Mouse (Mus musculus): ENCODE measurements at regions not wholly inside any gene's neighbourhood (a gene's known extent, or its start where the extent isn't known, plus 50 kb on each side); places are given as distances from the start of the nearest gene placed in this dataset.
A peak's percentile ranks its signal among the peaks of the same experiment; 100 is the strongest.

DNA sequence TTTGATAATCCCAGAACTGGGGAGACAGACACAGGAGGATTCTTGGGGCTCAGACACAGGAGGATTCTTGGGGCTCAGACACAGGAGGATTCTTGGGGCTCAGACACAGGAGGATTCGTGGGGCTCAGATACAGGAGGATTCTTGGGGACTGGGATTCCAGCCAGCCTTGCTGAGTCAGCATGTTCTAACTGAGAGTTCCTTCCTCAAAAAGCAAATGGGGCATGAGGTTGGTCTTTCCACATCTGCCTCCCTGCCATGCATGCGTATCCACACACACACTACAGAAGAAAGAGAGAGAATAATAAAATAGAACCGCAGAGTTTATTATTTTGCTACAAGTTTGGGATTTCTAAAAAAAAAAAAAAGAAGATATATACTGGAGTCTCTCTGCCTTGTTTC lies 218.8 kb upstream of the Cxcr4 start:
- no peak for DNase-seq (ENCODE audit: low spot score)
- H3K36me3 ChIP-seq (ENCODE audit: control insufficient read depth, insufficient read depth, low read length): no peaks in the 10 kb centered on the region
- WGBS: 87% methylated on average over 3 of the region's 3 CpGs

DNA sequence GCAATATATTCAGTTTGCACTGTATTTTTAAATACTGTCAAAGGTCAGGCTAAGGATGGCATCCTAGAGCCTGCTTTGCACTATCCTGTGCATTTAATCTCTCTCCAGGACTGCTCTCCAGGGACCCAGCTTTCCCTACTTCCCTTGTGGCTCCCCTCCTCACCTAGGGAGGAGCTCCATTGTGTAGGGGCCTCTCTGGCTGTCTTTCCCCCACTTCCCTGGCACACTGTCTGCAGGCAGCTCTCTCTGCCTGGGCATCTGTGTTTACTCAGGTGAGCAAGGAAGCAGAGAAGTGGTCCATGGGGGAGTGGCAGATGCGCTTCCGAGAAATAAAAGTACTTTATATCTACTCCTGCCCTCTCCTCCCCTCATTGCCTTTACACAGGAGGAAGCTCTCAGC lies 218.0 kb upstream of the Cxcr4 start:
- DNase-seq (ENCODE audit: low spot score) (no peak), ATAC-seq (replicated peaks; ENCODE audit: low FRiP score, low TSS enrichment, low read depth) (no peak)
- H3K27me3 ChIP-seq (replicated peaks; ENCODE audit: control insufficient read depth, insufficient read depth, low read length): no peaks in the 10 kb centered on the region
- H3K4me3 ChIP-seq (ENCODE audit: low read depth, low read length): no peak overlapping the region
- 0 out of 2 replicates have a peak, but pooled peaks cover 3% of the 10 kb centered on the region for H3K4me1 ChIP-seq (replicated peaks; ENCODE audit: control insufficient read depth, insufficient read depth, low read length)
- H3K4me2 ChIP-seq (ENCODE audit: low read length): no peak overlapping the region
- H3K36me3 ChIP-seq (ENCODE audit: control insufficient read depth, insufficient read depth, low read length): no peaks in the 10 kb centered on the region
- WGBS: 50% methylated on average over 2 of the region's 2 CpGs
- H3K27ac ChIP-seq (ENCODE audit: low read depth): no peak overlapping the region
- H3K9me3 ChIP-seq (ENCODE audit: control insufficient read depth, low read length): no peaks in the 10 kb centered on the region
- H3K9ac ChIP-seq (ENCODE audit: low read length): no peak overlapping the region

More for the DNA sequence above, 218.8 kb upstream of the Cxcr4 start:
- Histone ChIP-seq H3K4me1 (replicated peaks; ENCODE audit: control insufficient read depth, insufficient read depth, low read length) (0 out of 2 replicates have a peak, but pooled peaks cover under 1% of the 10 kb centered on the region), H3K9ac (ENCODE audit: low read length) (no peak overlapping the region), H3K9me3 (ENCODE audit: control insufficient read depth, low read length) (no peaks in the 10 kb centered on the region), H3K27me3 (replicated peaks; ENCODE audit: control insufficient read depth, insufficient read depth, low read length) (no peaks in the 10 kb centered on the region), H3K4me2 (ENCODE audit: low read length) (no peak overlapping the region), H3K4me3 (ENCODE audit: low read depth, low read length) (no peak overlapping the region), H3K27ac (ENCODE audit: low read depth) (no peak overlapping the region)
- ATAC-seq (replicated peaks; ENCODE audit: low FRiP score, low TSS enrichment, low read depth): no peak

DNA sequence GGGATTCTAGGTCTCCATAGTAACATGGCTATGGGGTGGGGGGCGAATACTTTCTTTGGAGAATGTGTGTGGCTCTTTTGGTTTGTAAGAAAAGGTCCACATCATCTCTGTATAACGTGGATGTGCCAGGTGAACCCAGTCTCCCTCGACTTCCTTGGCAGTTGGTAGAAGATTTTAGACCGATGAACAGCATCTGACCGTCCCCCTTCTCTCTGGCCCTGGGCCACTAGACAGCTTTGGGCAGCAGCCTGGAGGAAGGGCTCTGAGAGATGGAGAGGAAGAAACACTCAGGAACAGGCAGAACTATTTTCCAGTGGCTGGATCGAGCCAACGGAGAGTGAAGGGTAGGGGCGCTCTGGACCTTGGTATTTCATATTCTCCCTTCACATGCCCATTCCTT lies 217.5 kb upstream of the Cxcr4 start:
- no peak overlapping the region for H3K9ac ChIP-seq (ENCODE audit: low read length)
- H3K4me1 ChIP-seq (replicated peaks; ENCODE audit: control insufficient read depth, insufficient read depth, low read length): 0 out of 2 replicates have a peak, but pooled peaks cover 3% of the 10 kb centered on the region
- H3K9me3 ChIP-seq (ENCODE audit: control insufficient read depth, low read length): no peaks in the 10 kb centered on the region
- H3K36me3 ChIP-seq (ENCODE audit: control insufficient read depth, insufficient read depth, low read length): no peaks in the 10 kb centered on the region
- 88% methylated on average over 8 of the region's 8 CpGs for WGBS
- no peaks in the 10 kb centered on the region for H3K27me3 ChIP-seq (replicated peaks; ENCODE audit: control insufficient read depth, insufficient read depth, low read length)
- ATAC-seq (replicated peaks; ENCODE audit: low FRiP score, low TSS enrichment, low read depth) (no peak), DNase-seq (ENCODE audit: low spot score) (no peak)
- H3K4me2 ChIP-seq (ENCODE audit: low read length): no peak overlapping the region
- H3K27ac ChIP-seq (ENCODE audit: low read depth): no peak overlapping the region
- no peak overlapping the region for H3K4me3 ChIP-seq (ENCODE audit: low read depth, low read length)

DNA sequence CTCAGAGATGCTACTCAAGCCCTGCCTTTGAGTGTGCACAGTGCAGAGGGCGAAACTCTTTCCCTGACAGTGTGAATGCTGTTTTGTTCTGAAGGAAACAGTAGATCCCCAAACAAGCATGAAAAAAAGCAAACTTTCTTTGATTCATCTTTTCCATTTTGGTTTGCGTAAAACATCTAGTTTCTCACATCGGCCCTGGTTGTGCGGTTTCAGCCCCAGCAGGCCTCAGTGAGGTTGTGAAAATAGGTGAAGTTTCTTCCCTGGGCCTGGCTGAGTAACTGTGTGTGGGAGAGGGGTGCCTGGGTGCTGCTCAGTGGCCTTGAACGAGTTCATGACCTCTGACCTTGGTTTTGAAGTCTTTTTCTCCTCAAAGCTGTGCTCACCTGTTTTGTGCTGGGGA lies 216.5 kb upstream of the Cxcr4 start:
- 79% methylated on average over 5 of the region's 5 CpGs for WGBS
- Histone ChIP-seq H3K4me1 (replicated peaks; ENCODE audit: control insufficient read depth, insufficient read depth, low read length) (peaks cover 7% of the 10 kb centered on the region), H3K9ac (ENCODE audit: low read length) (no peak overlapping the region), H3K9me3 (ENCODE audit: control insufficient read depth, low read length) (no peaks in the 10 kb centered on the region), H3K27ac (ENCODE audit: low read depth) (no peak overlapping the region), H3K36me3 (ENCODE audit: control insufficient read depth, insufficient read depth, low read length) (no peaks in the 10 kb centered on the region), H3K4me3 (ENCODE audit: low read depth, low read length) (no peak overlapping the region), H3K27me3 (replicated peaks; ENCODE audit: control insufficient read depth, insufficient read depth, low read length) (no peaks in the 10 kb centered on the region), H3K4me2 (ENCODE audit: low read length) (no peak overlapping the region)
- no peak for ATAC-seq (replicated peaks; ENCODE audit: low FRiP score, low TSS enrichment, low read depth)
- no peak for DNase-seq (ENCODE audit: low spot score)

DNA sequence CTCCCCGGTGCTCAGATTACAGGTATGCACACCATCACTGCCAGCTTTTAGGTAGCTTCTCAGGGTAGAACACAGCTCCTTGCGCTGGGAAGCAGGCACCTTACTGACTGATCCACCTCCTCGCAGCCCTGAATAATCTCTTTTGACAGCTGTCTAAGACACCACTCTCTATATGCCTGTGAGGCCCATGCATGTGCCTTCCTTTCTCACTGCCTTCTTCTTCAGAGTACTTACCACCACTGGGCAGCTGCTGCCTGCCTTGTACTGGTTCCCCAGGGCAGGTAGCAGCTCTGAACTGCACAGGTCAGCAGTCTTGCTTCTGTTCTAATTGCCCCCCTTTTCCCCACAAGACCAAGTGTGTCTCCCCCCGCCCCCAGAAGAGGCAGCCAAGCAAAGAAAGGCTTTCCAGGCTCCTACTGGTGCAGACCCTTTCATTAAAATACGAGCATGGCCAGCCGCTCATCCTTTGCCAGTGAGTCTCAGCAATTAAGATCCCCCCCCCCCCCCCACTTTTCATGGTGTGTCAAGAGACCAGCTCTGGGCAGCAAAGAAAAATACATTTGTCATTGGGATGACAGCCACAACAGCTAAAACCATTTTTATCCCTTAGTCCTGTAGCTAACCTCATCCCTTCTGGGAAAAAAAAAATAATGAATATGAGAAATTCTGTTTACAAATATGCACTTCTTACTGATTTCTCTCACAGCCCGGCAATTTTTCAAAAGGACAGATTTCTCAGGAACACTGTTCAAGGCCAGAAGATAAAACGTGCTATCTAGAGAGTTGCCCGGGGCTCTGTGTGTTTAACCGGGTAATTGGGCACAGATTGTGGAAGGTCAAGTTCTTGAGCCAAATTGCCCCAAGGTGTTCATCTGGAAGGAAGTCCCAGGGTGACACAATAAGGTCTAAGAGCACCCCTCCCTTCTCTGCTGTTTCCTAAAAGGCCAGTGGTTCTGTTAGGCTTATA lies 213.9 kb upstream of the Cxcr4 start:
- WGBS: 59% methylated on average over 10 of the region's 10 CpGs
- Histone ChIP-seq H3K4me1 (replicated peaks; ENCODE audit: control insufficient read depth, insufficient read depth, low read length) (peaks cover 9% of the 10 kb centered on the region), H3K4me2 (ENCODE audit: low read length) (no peak overlapping the region), H3K27me3 (replicated peaks; ENCODE audit: control insufficient read depth, insufficient read depth, low read length) (no peaks in the 10 kb centered on the region), H3K27ac (ENCODE audit: low read depth) (no peak overlapping the region), H3K4me3 (ENCODE audit: low read depth, low read length) (no peak overlapping the region), H3K36me3 (ENCODE audit: control insufficient read depth, insufficient read depth, low read length) (no peaks in the 10 kb centered on the region), H3K9me3 (ENCODE audit: control insufficient read depth, low read length) (no peaks in the 10 kb centered on the region), H3K9ac (ENCODE audit: low read length) (no peak overlapping the region)
- no peak for ATAC-seq (replicated peaks; ENCODE audit: low FRiP score, low TSS enrichment, low read depth)
- no peak for DNase-seq (ENCODE audit: low spot score)

DNA sequence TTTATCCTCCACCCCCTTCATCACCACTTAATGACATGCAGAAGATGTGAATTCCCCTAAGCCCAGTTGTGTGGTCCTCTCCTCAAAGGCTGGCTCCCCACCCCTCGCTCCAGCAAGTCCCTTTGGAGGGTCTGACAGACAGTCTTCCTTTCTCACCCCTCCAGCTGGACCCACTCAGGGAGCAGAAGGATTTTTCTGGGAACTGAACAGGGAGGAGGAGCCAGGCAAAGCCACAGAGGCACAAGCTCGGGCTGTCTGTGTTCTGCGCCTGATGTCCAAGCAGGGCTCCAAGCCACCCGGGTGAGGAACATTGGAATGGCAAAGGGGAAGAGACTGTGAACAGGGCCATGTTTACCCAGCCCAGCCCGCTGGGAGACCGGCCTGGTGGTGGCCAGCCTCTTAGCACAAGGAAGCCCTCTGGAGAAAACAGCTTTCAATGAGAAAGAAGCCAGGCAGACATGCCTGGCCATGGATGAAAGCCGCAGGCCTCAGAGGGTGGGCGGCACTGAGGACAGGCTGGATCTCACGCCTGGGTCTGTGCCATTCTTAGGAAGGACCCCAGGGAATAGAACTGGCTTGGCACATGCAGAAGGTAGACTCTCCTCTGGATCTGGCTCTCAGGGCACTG lies 211.5 kb upstream of the Cxcr4 start:
- Histone ChIP-seq H3K4me3 (ENCODE audit: low read depth, low read length) (no peak overlapping the region), H3K9me3 (ENCODE audit: control insufficient read depth, low read length) (no peaks in the 10 kb centered on the region), H3K4me2 (ENCODE audit: low read length) (peak overlapping the region; percentile 2; the same call in 1 of the 2 replicates), H3K4me1 (replicated peaks; ENCODE audit: control insufficient read depth, insufficient read depth, low read length) (peaks cover 9% of the 10 kb centered on the region), H3K9ac (ENCODE audit: low read length) (no peak overlapping the region), H3K27me3 (replicated peaks; ENCODE audit: control insufficient read depth, insufficient read depth, low read length) (no peaks in the 10 kb centered on the region), H3K27ac (ENCODE audit: low read depth) (peak overlapping the region; percentile 73), H3K36me3 (ENCODE audit: control insufficient read depth, insufficient read depth, low read length) (no peaks in the 10 kb centered on the region)
- 27% methylated on average over 9 of the region's 9 CpGs for WGBS
- peak; percentile 63 for DNase-seq (ENCODE audit: low spot score)
- peak; percentile 75 for ATAC-seq (replicated peaks; ENCODE audit: low FRiP score, low TSS enrichment, low read depth)

DNA sequence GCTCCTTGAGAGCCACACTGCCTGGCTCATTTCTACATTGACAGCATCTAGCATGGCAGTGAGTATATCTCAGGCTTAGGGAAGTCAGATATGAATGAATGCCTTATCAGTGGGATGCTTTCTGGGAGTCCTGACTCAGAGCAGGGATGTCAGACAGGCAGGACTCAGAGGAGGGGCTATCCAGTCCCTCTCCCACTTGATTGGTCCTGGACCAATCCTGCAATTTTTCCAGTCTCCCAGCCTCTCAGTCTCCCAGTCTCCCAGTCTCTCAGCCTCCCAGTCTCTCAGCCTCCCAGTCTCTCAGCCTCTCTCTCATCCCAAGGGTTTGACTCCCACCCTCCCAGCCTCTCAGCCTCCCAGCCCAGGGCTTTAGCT lies 211.0 kb upstream of the Cxcr4 start:
- peak; percentile 16; the same call in 1 of the 2 replicates for ATAC-seq (replicated peaks; ENCODE audit: low FRiP score, low TSS enrichment, low read depth)
- Histone ChIP-seq H3K9me3 (ENCODE audit: control insufficient read depth, low read length) (no peaks in the 10 kb centered on the region), H3K27ac (ENCODE audit: low read depth) (no peak overlapping the region)

DNA sequence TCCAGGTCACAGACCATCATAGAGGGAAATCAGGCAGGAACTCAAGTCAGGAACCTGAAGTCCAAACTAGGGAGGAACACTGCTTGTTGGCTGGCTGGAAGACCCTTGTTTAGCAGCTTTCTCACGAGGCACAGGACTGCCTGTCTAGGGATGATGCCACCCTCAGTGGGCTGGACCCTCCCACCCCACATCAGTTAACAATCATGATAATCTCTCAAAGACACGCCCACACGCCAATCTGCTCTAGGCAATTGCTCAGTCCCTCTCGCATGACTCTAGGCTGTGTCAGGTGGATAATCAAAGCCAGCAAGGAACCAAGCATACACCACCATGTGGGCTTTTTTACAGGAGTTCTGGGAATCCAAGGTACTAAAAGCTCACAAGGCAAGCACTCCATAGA lies 206.6 kb upstream of the Cxcr4 start:
- no peak overlapping the region for H3K9ac ChIP-seq (ENCODE audit: low read length)
- no peak for DNase-seq (ENCODE audit: low spot score)
- no peak for ATAC-seq (replicated peaks; ENCODE audit: low FRiP score, low TSS enrichment, low read depth)
- H3K4me3 ChIP-seq (ENCODE audit: low read depth, low read length): no peak overlapping the region
- H3K27ac ChIP-seq (ENCODE audit: low read depth): no peak overlapping the region
- H3K27me3 ChIP-seq (replicated peaks; ENCODE audit: control insufficient read depth, insufficient read depth, low read length): no peaks in the 10 kb centered on the region
- H3K4me2 ChIP-seq (ENCODE audit: low read length): no peak overlapping the region
- no peaks in the 10 kb centered on the region for H3K9me3 ChIP-seq (ENCODE audit: control insufficient read depth, low read length)
- WGBS: 78% methylated on average over 4 of the region's 4 CpGs
- H3K36me3 ChIP-seq (ENCODE audit: control insufficient read depth, insufficient read depth, low read length): no peaks in the 10 kb centered on the region
- peaks cover 3% of the 10 kb centered on the region for H3K4me1 ChIP-seq (replicated peaks; ENCODE audit: control insufficient read depth, insufficient read depth, low read length)

More for the DNA sequence above, 211.0 kb upstream of the Cxcr4 start:
- Histone ChIP-seq H3K9ac (ENCODE audit: low read length) (no peak overlapping the region), H3K4me2 (ENCODE audit: low read length) (no peak overlapping the region), H3K36me3 (ENCODE audit: control insufficient read depth, insufficient read depth, low read length) (no peaks in the 10 kb centered on the region), H3K4me3 (ENCODE audit: low read depth, low read length) (no peak overlapping the region), H3K27me3 (replicated peaks; ENCODE audit: control insufficient read depth, insufficient read depth, low read length) (no peaks in the 10 kb centered on the region), H3K4me1 (replicated peaks; ENCODE audit: control insufficient read depth, insufficient read depth, low read length) (peaks cover 9% of the 10 kb centered on the region)
- no peak for DNase-seq (ENCODE audit: low spot score)
